Mouse (Mus musculus) small intestine, adult 2 months (tissue): Measurements from ENCODE around the gene Klhl36.

Source experiments
- CTCF ChIP-seq: fragments of 200-500 bp; IDR thresholded peaks from 2 replicates; pipeline ENCODE4 v1.5.1; 2012; ENCODE audit warnings: low read depth, mild to moderate bottlenecking, control low read depth, inconsistent platforms, low read length, moderate library complexity, mixed read lengths; ENCODE audit not compliant: insufficient replicate concordance, insufficient read length; ENCODE audit errors: extremely low read depth
- POLR2A ChIP-seq: fragments of 200-500 bp; IDR thresholded peaks from 2 replicates; pipeline ENCODE4 v1.6.1; 2012; ENCODE audit warnings: low read depth, mild to moderate bottlenecking, control low read depth, inconsistent platforms, low read length, moderate library complexity

DNA sequence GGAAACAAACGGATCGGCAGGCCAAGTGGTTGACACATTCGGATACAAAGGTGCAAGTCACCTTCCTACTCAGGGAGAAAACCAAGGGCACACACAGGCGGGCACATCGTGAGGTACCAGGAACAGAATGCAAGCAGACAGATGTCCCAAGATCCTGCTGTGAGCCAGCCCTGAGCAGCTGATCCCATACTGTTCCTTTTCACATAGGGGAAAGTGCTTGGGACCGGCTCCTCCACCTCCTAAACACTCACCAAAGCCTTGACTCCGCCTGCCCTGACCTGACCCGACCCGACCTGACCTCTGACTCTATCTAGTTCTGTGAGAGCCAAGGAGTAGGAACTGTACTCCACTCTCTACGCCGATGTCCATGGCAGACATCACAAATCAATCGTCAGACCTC lies 44.6 kb upstream of the Klhl36 start:
- no peak for TF ChIP-seq CTCF
- no peak for TF ChIP-seq POLR2A
